Mouse (Mus musculus): Measurements from ENCODE around the gene Kif21a. TPM values are rescaled to one million over a fixed set of nuclear protein-coding genes. Genes with fewer than 3 reads are reported as not detected.

Kif21a gene
- not detected for total RNA-seq (2023)

GRCm38 (mm10) chr15:91049496-91050441, at the start of gene Kif21a:
Gene Kif21a (minus strand): TSS chr15:91049948.

Other genes with a start within 250 kb of the Kif21a start
- 0.68 TPM for gene Abcd2, start 141.9 kb upstream of the Kif21a start, total RNA-seq (2023)
- gene CN725425, start 149.5 kb upstream of the Kif21a start, total RNA-seq (2023) = not detected

Data from CD4-positive naive resting alpha-beta T cell, adult 57 days (primary cell).